Mouse (Mus musculus): ENCODE results near the gene Ccl27b. TPM values are rescaled to one million over a fixed set of nuclear protein-coding genes. Genes with fewer than 3 reads are reported as not detected.
"Not testable (repeated sequence)": the region's sequence is repeated elsewhere in the genome, so short reads cannot be mapped to it uniquely, and the experiment has no call there.

The Ccl27b gene
- polyA plus RNA-seq (2015; fragmentation: Nextera tagmentation; extraction: Ambion mirVana): not detected in 2 replicates

- not testable (repeated sequence) for H3K4me3 ChIP-seq (replicated peaks); H3K27me3 ChIP-seq (replicated peaks); H3K4me2 ChIP-seq; H3K9ac ChIP-seq (replicated peaks); H3K9me3 ChIP-seq (replicated peaks); H3K36me3 ChIP-seq; ATAC-seq (ENCODE audit: low FRiP score); H3K27ac ChIP-seq (replicated peaks); H3K4me1 ChIP-seq
- WGBS: no CpG with 5 or more reads among the region's 9 CpGs
Observed at GRCm38 (mm10) chr4:42654951-42655350, at the start of gene Ccl27b. Gene Ccl27b (plus strand): TSS chr4:42655251.

- WGBS: no CpG with 5 or more reads among the region's 5 CpGs
- not testable (repeated sequence) for H3K4me2 ChIP-seq; H3K27me3 ChIP-seq (replicated peaks); H3K36me3 ChIP-seq; H3K9ac ChIP-seq (replicated peaks); ATAC-seq (ENCODE audit: low FRiP score); H3K4me3 ChIP-seq (replicated peaks); H3K27ac ChIP-seq (replicated peaks); H3K4me1 ChIP-seq; H3K9me3 ChIP-seq (replicated peaks)
Observed at GRCm38 (mm10) chr4:42611895-42612294, 43.2 kb upstream of the Ccl27b start, which contains the start of gene Gm10591. Gene Gm10591 (plus strand): TSS chr4:42612195.

DNA sequence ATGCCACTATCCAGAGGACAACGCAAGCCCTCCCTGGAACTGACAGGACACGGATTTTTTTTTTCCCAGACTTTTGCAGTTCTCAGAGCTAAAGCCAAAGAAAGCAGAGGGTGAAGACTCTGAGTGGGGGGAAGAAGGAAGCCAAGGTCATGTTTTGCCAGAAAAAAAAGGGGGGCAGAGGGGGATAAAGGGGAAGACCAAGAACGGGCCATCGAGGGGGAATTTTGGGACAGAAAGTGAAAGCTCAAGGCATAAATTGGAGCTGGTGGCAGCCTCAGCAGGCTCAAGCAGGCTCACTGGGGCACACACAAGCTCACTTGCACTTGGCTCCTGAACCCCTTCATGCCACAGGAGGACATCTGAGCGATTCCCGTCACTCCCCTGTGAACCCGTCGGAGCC lies 25.6 kb upstream of the Ccl27b start, which contains the start of gene Gm2564:
Gene Gm2564, plus strand, starts transcription at position 301 of the 400 bp plus-strand sequence.
- no CpG with 5 or more reads among the region's 8 CpGs for WGBS
- H3K4me2 ChIP-seq; H3K9me3 ChIP-seq (replicated peaks); H3K27ac ChIP-seq (replicated peaks); H3K4me3 ChIP-seq (replicated peaks); ATAC-seq (ENCODE audit: low FRiP score); H3K4me1 ChIP-seq; H3K27me3 ChIP-seq (replicated peaks); H3K9ac ChIP-seq (replicated peaks); H3K36me3 ChIP-seq: not testable (repeated sequence)

DNA sequence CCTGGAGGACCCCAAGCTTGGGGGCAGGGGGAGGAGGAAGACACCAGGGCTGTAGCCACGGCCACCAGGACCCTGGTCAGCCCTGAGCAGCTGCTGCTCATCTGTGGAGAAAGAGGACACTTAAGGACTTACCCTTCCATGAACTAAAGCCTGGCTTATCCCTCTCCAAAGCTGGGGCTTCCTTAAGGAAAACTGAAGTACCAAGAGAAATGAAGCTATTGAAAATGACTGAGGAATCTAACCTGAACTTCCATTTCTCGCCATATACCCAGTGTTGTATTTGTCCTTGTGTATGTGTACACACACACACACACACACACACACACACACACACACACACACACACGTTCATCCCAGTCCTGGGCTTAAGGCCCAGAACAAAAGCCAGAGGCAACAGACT lies 6.7 kb downstream of the Ccl27b start, which contains the start of gene Il11ra2:
Gene Il11ra2, minus strand, starts transcription at position 101 of the 400 bp plus-strand sequence.
- not testable (repeated sequence) for H3K27me3 ChIP-seq (replicated peaks); ATAC-seq (ENCODE audit: low FRiP score); H3K4me1 ChIP-seq; H3K27ac ChIP-seq (replicated peaks); H3K4me3 ChIP-seq (replicated peaks); H3K9ac ChIP-seq (replicated peaks); H3K36me3 ChIP-seq; H3K4me2 ChIP-seq; H3K9me3 ChIP-seq (replicated peaks)
- WGBS: no CpG with 5 or more reads among the region's 3 CpGs

DNA sequence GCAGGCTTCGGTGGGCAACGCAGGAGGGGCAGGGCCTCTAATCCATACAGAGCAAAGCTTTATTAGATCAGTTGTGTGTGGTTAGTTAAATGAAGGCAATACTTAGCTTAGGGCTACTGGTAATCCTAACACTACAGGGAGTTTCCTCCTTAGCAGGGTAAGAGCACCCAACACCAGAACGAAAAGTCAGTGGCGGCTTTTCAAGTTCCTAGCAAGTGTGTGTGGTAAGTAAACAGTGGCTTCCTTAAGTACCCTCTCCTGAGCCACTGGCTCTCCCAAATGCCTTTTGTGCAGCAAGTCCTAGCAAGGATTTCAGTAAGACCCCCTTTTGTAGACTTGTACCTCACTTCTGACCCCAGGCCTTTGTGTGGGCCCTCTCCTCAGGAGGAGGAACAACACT lies 20.4 kb downstream of the Ccl27b start:
- ATAC-seq (ENCODE audit: low FRiP score): not testable (repeated sequence)
- no CpG with 5 or more reads among the region's 4 CpGs for WGBS

DNA sequence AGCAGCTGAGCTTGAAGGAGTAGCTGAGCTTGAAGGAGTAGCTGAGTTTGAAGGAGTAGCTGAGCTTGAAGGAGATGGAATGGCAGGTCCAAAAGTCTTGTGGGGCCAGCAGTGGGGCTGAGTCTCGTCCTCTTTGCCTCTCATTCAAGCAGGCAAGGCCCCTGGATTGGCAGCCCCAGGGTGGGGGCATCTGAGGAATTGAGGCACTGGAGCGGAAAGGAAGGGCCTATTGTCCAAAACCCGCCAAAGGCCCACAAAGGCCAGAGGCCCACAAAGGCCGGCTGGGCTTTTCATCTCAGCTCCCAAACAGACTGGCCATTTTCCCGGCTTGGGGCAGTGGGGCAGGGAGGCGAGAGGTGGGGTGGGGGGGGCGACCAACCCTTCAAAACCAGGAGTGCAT lies 24.3 kb downstream of the Ccl27b start:
- H3K36me3 ChIP-seq; H3K27me3 ChIP-seq (replicated peaks); ATAC-seq (ENCODE audit: low FRiP score); H3K9ac ChIP-seq (replicated peaks); H3K4me1 ChIP-seq; H3K27ac ChIP-seq (replicated peaks); H3K9me3 ChIP-seq (replicated peaks); H3K4me3 ChIP-seq (replicated peaks); H3K4me2 ChIP-seq: not testable (repeated sequence)
- WGBS: no CpG with 5 or more reads among the region's 7 CpGs

More for the DNA sequence above, 20.4 kb downstream of the Ccl27b start:
- not testable (repeated sequence) for H3K4me3 ChIP-seq (replicated peaks); H3K27ac ChIP-seq (replicated peaks); H3K4me1 ChIP-seq; H3K9ac ChIP-seq (replicated peaks); H3K4me2 ChIP-seq; H3K36me3 ChIP-seq; H3K27me3 ChIP-seq (replicated peaks); H3K9me3 ChIP-seq (replicated peaks)

DNA sequence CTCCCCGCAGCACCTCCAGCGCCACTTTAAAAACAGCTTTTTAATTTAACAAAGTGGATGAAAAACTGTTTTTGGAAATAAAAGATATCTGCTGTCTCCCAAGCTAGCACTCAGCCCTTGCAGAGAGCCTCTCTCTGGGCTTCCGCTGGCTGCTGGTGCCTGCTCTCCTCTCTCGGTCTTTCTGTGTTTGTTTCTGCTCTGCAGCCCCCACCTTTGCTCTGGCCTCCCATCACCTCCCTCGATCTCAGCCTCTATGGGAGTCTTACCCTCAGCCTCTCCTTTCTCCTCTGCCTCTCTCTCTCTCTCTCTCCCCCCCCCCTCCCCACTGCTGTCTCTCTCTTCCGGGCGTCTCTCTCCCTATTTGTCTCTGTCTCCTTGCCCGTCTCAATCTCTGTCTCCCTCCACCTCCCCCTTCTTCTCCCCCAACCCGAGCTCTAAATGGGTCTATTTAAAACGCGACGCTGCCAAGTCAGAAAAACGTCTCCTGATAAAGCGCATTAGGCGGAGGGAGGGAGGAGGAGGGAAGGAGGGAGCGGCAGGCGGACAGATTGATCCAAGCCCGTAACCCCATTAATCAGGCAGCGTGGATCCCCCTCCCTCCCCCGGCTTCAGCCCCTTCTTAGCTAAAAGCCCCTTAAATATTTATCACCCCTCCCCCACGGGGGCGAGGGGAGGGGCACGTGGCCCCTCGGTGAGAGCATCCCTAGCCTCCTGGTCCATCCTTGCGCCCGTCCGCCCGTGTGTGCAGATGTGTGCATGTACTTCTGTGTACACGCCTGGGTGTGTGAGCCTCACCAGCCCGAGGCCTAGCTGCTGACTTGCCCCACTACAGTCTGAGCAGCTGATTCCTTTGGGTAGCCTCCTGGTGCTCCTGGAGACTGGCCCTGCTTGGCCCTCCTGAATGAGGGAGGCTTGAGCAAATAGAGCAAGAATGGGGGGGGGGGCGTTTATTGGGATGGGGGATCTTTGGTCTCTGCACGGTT lies 25.6 kb downstream of the Ccl27b start:
- not testable (repeated sequence) for H3K4me1 ChIP-seq; H3K27me3 ChIP-seq (replicated peaks); H3K9me3 ChIP-seq (replicated peaks); H3K36me3 ChIP-seq; H3K4me3 ChIP-seq (replicated peaks); ATAC-seq (ENCODE audit: low FRiP score); H3K27ac ChIP-seq (replicated peaks); H3K9ac ChIP-seq (replicated peaks); H3K4me2 ChIP-seq
- WGBS: no CpG with 5 or more reads among the region's 32 CpGs

DNA sequence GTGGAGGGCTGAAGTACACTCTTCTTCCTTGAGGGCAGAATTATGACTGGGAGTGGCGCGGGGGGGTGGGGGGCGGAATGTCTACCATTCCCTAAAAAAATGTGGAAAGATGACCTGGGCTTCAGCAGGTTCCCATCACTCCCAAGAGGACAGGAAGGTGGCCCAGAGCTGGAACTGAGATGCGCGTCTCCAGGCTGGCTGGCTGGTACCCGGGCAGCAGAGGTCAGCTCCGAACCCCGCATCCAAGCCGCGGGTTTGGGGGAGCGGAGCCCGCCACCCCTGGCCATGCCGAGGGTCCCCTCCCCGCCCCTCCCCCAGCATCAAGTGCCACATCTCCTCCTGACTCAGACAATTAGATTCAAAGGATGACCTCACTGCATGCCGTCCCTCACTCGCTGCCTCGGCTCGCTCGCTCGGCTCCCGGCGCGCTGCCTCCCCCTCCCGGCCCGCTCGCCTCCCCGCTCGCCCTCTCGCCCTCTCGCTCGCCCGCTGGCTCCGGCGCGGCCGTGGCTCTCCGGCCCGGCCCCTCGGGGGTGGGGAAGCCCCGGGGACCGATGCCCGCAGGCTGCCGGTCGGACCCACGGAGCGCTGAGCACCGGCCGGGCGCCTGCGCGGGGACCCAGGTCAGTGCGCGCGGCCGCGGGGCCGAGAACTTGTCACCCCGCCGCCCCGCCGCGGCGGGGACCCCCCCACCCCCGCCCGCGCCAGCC lies 26.6 kb downstream of the Ccl27b start:
- not testable (repeated sequence) for H3K4me1 ChIP-seq; H3K4me3 ChIP-seq (replicated peaks); H3K36me3 ChIP-seq; H3K9me3 ChIP-seq (replicated peaks); H3K27ac ChIP-seq (replicated peaks); H3K27me3 ChIP-seq (replicated peaks); H3K9ac ChIP-seq (replicated peaks); H3K4me2 ChIP-seq
- peak; percentile 57 for ATAC-seq (ENCODE audit: low FRiP score)
- WGBS: no CpG with 5 or more reads among the region's 66 CpGs

- not testable (repeated sequence) for H3K9me3 ChIP-seq (replicated peaks); H3K4me2 ChIP-seq; H3K27ac ChIP-seq (replicated peaks); H3K27me3 ChIP-seq (replicated peaks); H3K9ac ChIP-seq (replicated peaks); H3K4me1 ChIP-seq; H3K36me3 ChIP-seq; H3K4me3 ChIP-seq (replicated peaks)
- peak; percentile 72; the same call in 1 of the 2 replicates for ATAC-seq (ENCODE audit: low FRiP score)
- WGBS: no CpG with 5 or more reads among the region's 18 CpGs
Observed at GRCm38 (mm10) chr4:42682183-42682524, 27.1 kb downstream of the Ccl27b start.

Other genes starting within 250 kb of the Ccl27b start
- gene Gm21586, start 215.9 kb upstream of the Ccl27b start, polyA plus RNA-seq (2015; fragmentation: Nextera tagmentation; extraction: Ambion mirVana): not detected in 2 replicates
- gene Gm2163, start 188.5 kb upstream of the Ccl27b start, polyA plus RNA-seq (2015; fragmentation: Nextera tagmentation; extraction: Ambion mirVana): 0.09 and 0.24 TPM in 2 replicates
- gene Fam205a2, start 127.1 kb upstream of the Ccl27b start, polyA plus RNA-seq (2015; fragmentation: Nextera tagmentation; extraction: Ambion mirVana): not detected in 2 replicates
- gene Gm10591, start 43.1 kb upstream of the Ccl27b start, polyA plus RNA-seq (2015; fragmentation: Nextera tagmentation; extraction: Ambion mirVana): not detected in 2 replicates
- gene Gm2564, start 25.5 kb upstream of the Ccl27b start, polyA plus RNA-seq (2015; fragmentation: Nextera tagmentation; extraction: Ambion mirVana): 0.47 TPM in 1 of 2 replicates, not detected in the other
- not detected in 2 replicates for gene Il11ra2, start 6.6 kb downstream of the Ccl27b start, polyA plus RNA-seq (2015; fragmentation: Nextera tagmentation; extraction: Ambion mirVana)
- 0.27 and 0.41 TPM in 2 replicates for gene 4930578G10Rik, start 80.3 kb downstream of the Ccl27b start, polyA plus RNA-seq (2015; fragmentation: Nextera tagmentation; extraction: Ambion mirVana)
- gene Ccl19, start 101.3 kb downstream of the Ccl27b start, polyA plus RNA-seq (2015; fragmentation: Nextera tagmentation; extraction: Ambion mirVana): 0.45 and 1.0 TPM in 2 replicates
- gene Ccl21a, start 118.7 kb downstream of the Ccl27b start, polyA plus RNA-seq (2015; fragmentation: Nextera tagmentation; extraction: Ambion mirVana): 1.1 and 29.5 TPM in 2 replicates
- gene Fam205a1, start 198.6 kb downstream of the Ccl27b start, polyA plus RNA-seq (2015; fragmentation: Nextera tagmentation; extraction: Ambion mirVana): 0.08 TPM in 1 of 2 replicates, not detected in the other
- 0.49 and 0.51 TPM in 2 replicates for gene Gm12394, start 201.5 kb downstream of the Ccl27b start, polyA plus RNA-seq (2015; fragmentation: Nextera tagmentation; extraction: Ambion mirVana)
- gene Fam205c, start 219.0 kb downstream of the Ccl27b start, polyA plus RNA-seq (2015; fragmentation: Nextera tagmentation; extraction: Ambion mirVana): 1.4 and 2.6 TPM in 2 replicates

Measured in neural tube, embryonic 15.5 days (tissue).